Mouse (Mus musculus): ENCODE measurements at regions not wholly inside any gene's neighbourhood (a gene's known extent, or its start where the extent isn't known, plus 50 kb on each side); places are given as distances from the start of the nearest gene placed in this dataset.

GRCm38 (mm10) chr16:75304743-75305142 lies 281.1 kb downstream of the Lipi start:
- no peak for DNase-seq (ENCODE audit: extremely low spot score, low spot score)

GRCm38 (mm10) chr16:75297416-75297815 lies 288.4 kb downstream of the Lipi start:
- DNase-seq (ENCODE audit: extremely low spot score, low spot score), result no peak

GRCm38 (mm10) chr16:75292736-75293428 lies 293.0 kb downstream of the Lipi start:
- DNase-seq (ENCODE audit: extremely low spot score, low spot score), result no peak

- no peak for DNase-seq (ENCODE audit: extremely low spot score, low spot score)
Measured at GRCm38 (mm10) chr16:75291194-75291593, 294.7 kb downstream of the Lipi start.

- DNase-seq (ENCODE audit: extremely low spot score, low spot score), result no peak
Measured at GRCm38 (mm10) chr16:75287150-75287549, 298.7 kb downstream of the Lipi start.

GRCm38 (mm10) chr16:75285811-75286210 lies 300.1 kb downstream of the Lipi start:
- DNase-seq (ENCODE audit: extremely low spot score, low spot score), result no peak

- DNase-seq (ENCODE audit: extremely low spot score, low spot score), result no peak
Measured at GRCm38 (mm10) chr16:75263903-75264302, 322.0 kb downstream of the Lipi start.

- no peak for DNase-seq (ENCODE audit: extremely low spot score, low spot score)
Measured at GRCm38 (mm10) chr16:75254981-75255380, 330.9 kb downstream of the Lipi start.

- DNase-seq (ENCODE audit: extremely low spot score, low spot score), result no peak
Measured at GRCm38 (mm10) chr16:75249170-75249569, 336.7 kb downstream of the Lipi start.

GRCm38 (mm10) chr16:75240383-75240782 lies 345.5 kb downstream of the Lipi start:
- DNase-seq (ENCODE audit: extremely low spot score, low spot score), result no peak

- no peak for DNase-seq (ENCODE audit: extremely low spot score, low spot score)
Measured at GRCm38 (mm10) chr16:75232133-75232532, 353.7 kb downstream of the Lipi start.

GRCm38 (mm10) chr16:75193404-75193803 lies 392.5 kb downstream of the Lipi start:
- DNase-seq (ENCODE audit: extremely low spot score, low spot score), result no peak

- DNase-seq (ENCODE audit: extremely low spot score, low spot score), result no peak
Measured at GRCm38 (mm10) chr16:75190316-75190715, 395.5 kb downstream of the Lipi start.

- no peak for DNase-seq (ENCODE audit: extremely low spot score, low spot score)
Measured at GRCm38 (mm10) chr16:75166040-75166439, 419.8 kb downstream of the Lipi start.

- DNase-seq (ENCODE audit: extremely low spot score, low spot score), result no peak
Measured at GRCm38 (mm10) chr16:75164969-75165726, 420.7 kb downstream of the Lipi start.

GRCm38 (mm10) chr16:75159740-75160139 lies 426.1 kb downstream of the Lipi start:
- no peak for DNase-seq (ENCODE audit: extremely low spot score, low spot score)

- no peak for DNase-seq (ENCODE audit: extremely low spot score, low spot score)
Measured at GRCm38 (mm10) chr16:75155441-75156038, 430.3 kb downstream of the Lipi start.
